Mouse (Mus musculus) embryo, embryonic 11.5 days (tissue): ENCODE measurements at regions not wholly inside any gene's neighbourhood (a gene's known extent, or its start where the extent isn't known, plus 50 kb on each side); places are given as distances from the start of the nearest gene placed in this dataset.

Experiments
- DNase-seq: peaks from one replicate; pipeline ENCODE4 v3.0.0-alpha.2; 2012; ENCODE audit warnings: low read depth, low spot score

GRCm38 (mm10) chr5:149908376-149909078, 109.9 kb upstream of the Rxfp2 start:
- no peak for DNase-seq

- DNase-seq = peak; percentile 46
These were observed 109.3 kb upstream of the Rxfp2 start for GRCm38 (mm10) chr5:149909108-149909739.

- DNase-seq = no peak
These were observed 108.5 kb upstream of the Rxfp2 start for GRCm38 (mm10) chr5:149909971-149910370.

- DNase-seq = no peak
These were observed 106.5 kb upstream of the Rxfp2 start for GRCm38 (mm10) chr5:149911968-149912367.

- DNase-seq = no peak
These were observed 102.7 kb upstream of the Rxfp2 start for GRCm38 (mm10) chr5:149915761-149916160.

- no peak for DNase-seq
These were observed 101.1 kb upstream of the Rxfp2 start for GRCm38 (mm10) chr5:149917374-149917773.

- no peak for DNase-seq
These were observed 99.4 kb upstream of the Rxfp2 start for GRCm38 (mm10) chr5:149919097-149919496.

- DNase-seq = no peak
These were observed 98.1 kb upstream of the Rxfp2 start for GRCm38 (mm10) chr5:149920326-149920725.

GRCm38 (mm10) chr5:149924501-149924900, 94.0 kb upstream of the Rxfp2 start:
- DNase-seq = no peak

- no peak for DNase-seq
These were observed 91.7 kb upstream of the Rxfp2 start for GRCm38 (mm10) chr5:149926786-149927185.

- DNase-seq = no peak
These were observed 86.8 kb upstream of the Rxfp2 start for GRCm38 (mm10) chr5:149931574-149932161.

- DNase-seq = no peak
These were observed 86.3 kb upstream of the Rxfp2 start for GRCm38 (mm10) chr5:149932220-149932619.

- no peak for DNase-seq
These were observed 72.8 kb upstream of the Rxfp2 start for GRCm38 (mm10) chr5:149945651-149946050.

GRCm38 (mm10) chr5:149947491-149947890, 71.0 kb upstream of the Rxfp2 start:
- DNase-seq = no peak

GRCm38 (mm10) chr5:149956931-149957330, 61.5 kb upstream of the Rxfp2 start:
- DNase-seq = no peak

- DNase-seq = no peak
These were observed 57.3 kb upstream of the Rxfp2 start for GRCm38 (mm10) chr5:149961178-149961577.

- DNase-seq = no peak
These were observed 53.7 kb upstream of the Rxfp2 start for GRCm38 (mm10) chr5:149964748-149965147.
